Mouse (Mus musculus) small intestine, adult 2 months (tissue): Measurements from ENCODE around the gene Rcor1. TPM values are rescaled to one million over a fixed set of nuclear protein-coding genes. Genes with fewer than 3 reads are reported as not detected.

Experiments used
- H3K27ac ChIP-seq: fragments of 200-500 bp; 2 replicates; pipeline ENCODE4 v1.5.1; 2012; ENCODE audit warnings: low read depth, low read length, control low read depth, inconsistent platforms; ENCODE audit not compliant: insufficient read depth
- H3K27me3 ChIP-seq: fragments of 200-500 bp; 2 replicates; pipeline ENCODE4 v1.6.1; 2012; ENCODE audit warnings: mild to moderate bottlenecking, moderate library complexity, low read length, inconsistent platforms; ENCODE audit not compliant: control insufficient read depth, insufficient read depth
- H3K36me3 ChIP-seq: fragments of 200-500 bp; 2 replicates; pipeline ENCODE4 v1.6.1; 2012; ENCODE audit warnings: mild to moderate bottlenecking, low read length, control low read depth, inconsistent platforms; ENCODE audit not compliant: control insufficient read depth, insufficient read depth
- H3K4me1 ChIP-seq: fragments of 200-500 bp; 2 replicates; pipeline ENCODE4 v1.6.1; 2012; ENCODE audit warnings: low read length, inconsistent platforms, mixed read lengths; ENCODE audit not compliant: control insufficient read depth, insufficient read depth, insufficient read length
- H3K4me3 ChIP-seq: fragments of 200-500 bp; 2 replicates; pipeline ENCODE4 v1.5.1; 2012; ENCODE audit warnings: low read depth, mild to moderate bottlenecking, control low read depth, inconsistent platforms, low read length, moderate library complexity
- CTCF ChIP-seq: fragments of 200-500 bp; IDR thresholded peaks from 2 replicates; pipeline ENCODE4 v1.5.1; 2012; ENCODE audit warnings: low read depth, mild to moderate bottlenecking, control low read depth, inconsistent platforms, low read length, moderate library complexity, mixed read lengths; ENCODE audit not compliant: insufficient replicate concordance, insufficient read length; ENCODE audit errors: extremely low read depth
- POLR2A ChIP-seq: fragments of 200-500 bp; IDR thresholded peaks from 2 replicates; pipeline ENCODE4 v1.6.1; 2012; ENCODE audit warnings: low read depth, mild to moderate bottlenecking, control low read depth, inconsistent platforms, low read length, moderate library complexity
- WGBS: fragments of 180-500 bp; shearing (Covaris S2); methylation state at CpG from one replicate; pipeline ENCODE4 v1.1.7; 2018; 5-methylcytosine and 5-hydroxymethylcytosine counted together
- polyA plus RNA-seq: library from polyadenylated mRNA; depleted of rRNA; stranded (reverse); fragments of >200 nt; gene quantifications from 2 replicates; pipeline ENCODE4 v1.2.3, GENCODE M21; 2012

Rcor1 gene
- polyA plus RNA-seq, 1 experiment: 6.5 TPM

GRCm38 (mm10) chr12:111007134-111008103 lies 31.7 kb upstream of the Rcor1 start:
- WGBS: 22% methylated on average over 14 of the region's 14 CpGs
- H3K36me3 ChIP-seq: no peaks in the 10 kb centered on the region
- H3K27ac ChIP-seq: peak overlapping the region; percentile 97
- H3K27me3 ChIP-seq: no peaks in the 10 kb centered on the region
- peak overlapping the region; percentile 13; the same call in 1 of the 2 replicates for H3K4me3 ChIP-seq
- peaks cover 40% of the 10 kb centered on the region for H3K4me1 ChIP-seq
- TF ChIP-seq CTCF (no peak), POLR2A (no peak)

- WGBS: 29% methylated on average over 11 of the region's 11 CpGs
- H3K4me1 ChIP-seq: peaks cover 40% of the 10 kb centered on the region
- H3K36me3 ChIP-seq: no peaks in the 10 kb centered on the region
- H3K4me3 ChIP-seq: no peak overlapping the region
- H3K27me3 ChIP-seq: no peaks in the 10 kb centered on the region
- H3K27ac ChIP-seq: peak overlapping the region; percentile 97
- TF ChIP-seq POLR2A (no peak; the same call in 1 of the 2 replicates), CTCF (no peak)
Measured at GRCm38 (mm10) chr12:111008500-111009490, 30.4 kb upstream of the Rcor1 start.

GRCm38 (mm10) chr12:111009615-111010257 lies 29.4 kb upstream of the Rcor1 start:
- no peaks in the 10 kb centered on the region for H3K27me3 ChIP-seq
- WGBS: 70% methylated on average over 6 of the region's 6 CpGs
- no peak overlapping the region for H3K4me3 ChIP-seq
- no peaks in the 10 kb centered on the region for H3K36me3 ChIP-seq
- TF ChIP-seq CTCF: no peak
- TF ChIP-seq POLR2A: no peak
- peak overlapping the region; percentile 97 for H3K27ac ChIP-seq
- peaks cover 37% of the 10 kb centered on the region for H3K4me1 ChIP-seq

- whole genome bisulfite sequencing: 90% methylated on average over 3 of the region's 3 CpGs
- TF ChIP-seq CTCF (no peak), POLR2A (no peak)
- H3K36me3 ChIP-seq: no peaks in the 10 kb centered on the region
- no peaks in the 10 kb centered on the region for H3K27me3 ChIP-seq
- H3K4me1 ChIP-seq: no peaks in the 10 kb centered on the region
- H3K4me3 ChIP-seq: no peak overlapping the region
- H3K27ac ChIP-seq: no peak overlapping the region
Measured at GRCm38 (mm10) chr12:111016807-111017206, 22.3 kb upstream of the Rcor1 start.

DNA sequence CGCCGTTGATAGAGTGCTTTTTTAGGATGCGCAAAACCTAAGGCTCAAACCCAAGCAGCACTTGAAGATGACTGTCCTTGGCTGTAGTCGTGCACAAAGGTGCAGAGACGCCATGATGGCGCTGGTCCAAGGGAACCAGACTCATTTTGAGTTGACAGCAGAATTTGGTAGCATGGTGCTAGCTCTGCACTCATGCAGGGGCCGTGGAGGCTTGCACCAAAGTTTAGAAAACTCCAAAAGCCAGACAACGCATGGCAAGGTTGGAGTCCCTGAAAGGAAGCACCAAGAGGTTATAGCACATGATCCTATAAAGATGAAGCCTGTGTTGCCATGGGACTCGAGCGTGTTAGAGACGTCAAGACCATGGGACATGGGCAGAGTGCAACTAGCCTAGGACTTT lies 21.1 kb upstream of the Rcor1 start:
- Histone ChIP-seq H3K4me1 (no peaks in the 10 kb centered on the region), H3K36me3 (no peaks in the 10 kb centered on the region), H3K27ac (no peak overlapping the region), H3K27me3 (no peaks in the 10 kb centered on the region), H3K4me3 (no peak overlapping the region)
- WGBS: 94% methylated on average over 11 of the region's 11 CpGs
- TF ChIP-seq POLR2A (no peak), CTCF (no peak)

DNA sequence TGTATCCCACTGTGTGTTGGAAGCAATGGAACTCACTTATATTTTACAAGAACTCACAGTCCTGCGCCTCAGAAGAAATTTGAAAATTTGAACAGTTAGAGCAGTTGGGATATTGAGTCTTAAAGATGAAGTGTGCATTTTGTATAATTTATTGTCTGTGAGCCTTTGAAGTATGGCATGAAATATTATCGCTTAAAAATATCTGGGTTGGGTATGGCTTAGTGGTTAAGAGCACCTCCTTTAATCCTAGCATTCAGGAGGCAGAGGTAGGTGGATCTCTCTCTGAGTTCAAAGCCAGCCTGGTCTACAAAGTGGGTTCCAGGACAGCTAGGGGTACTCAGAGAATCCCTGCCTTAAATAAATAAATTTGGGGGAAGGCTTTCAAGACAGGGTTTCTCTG lies 20.1 kb upstream of the Rcor1 start:
- WGBS: 97% methylated on average over 2 of the region's 2 CpGs
- no peaks in the 10 kb centered on the region for H3K27me3 ChIP-seq

DNA sequence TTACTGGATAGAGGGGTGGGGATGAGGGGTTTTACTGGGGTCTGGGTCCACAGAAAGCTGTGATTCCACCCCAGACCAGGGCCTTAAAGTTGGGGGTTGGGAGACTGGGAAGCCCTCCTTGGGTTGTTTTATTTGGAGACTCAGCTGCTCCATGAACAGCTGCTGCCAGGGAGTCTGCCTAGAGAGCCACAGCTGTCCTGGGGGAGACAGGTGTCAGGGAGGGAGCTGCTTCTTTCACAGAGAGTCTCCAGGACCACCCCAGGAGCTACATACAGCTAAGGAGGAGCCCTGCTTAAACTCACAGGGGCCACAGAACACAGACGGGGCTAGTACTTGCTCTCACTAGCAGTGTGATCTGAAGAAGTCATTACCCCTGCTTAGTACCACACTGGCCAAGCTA lies 18.0 kb upstream of the Rcor1 start:
- Histone ChIP-seq H3K4me3 (no peak overlapping the region), H3K36me3 (no peaks in the 10 kb centered on the region), H3K27me3 (no peaks in the 10 kb centered on the region), H3K4me1 (no peaks in the 10 kb centered on the region), H3K27ac (no peak overlapping the region)
- WGBS: 64% methylated on average over 1 of the region's 1 CpGs
- no peak for TF ChIP-seq CTCF
- no peak for TF ChIP-seq POLR2A

More for the DNA sequence above, 20.1 kb upstream of the Rcor1 start:
- no peak overlapping the region for H3K4me3 ChIP-seq
- H3K4me1 ChIP-seq: no peaks in the 10 kb centered on the region
- H3K27ac ChIP-seq: no peak overlapping the region
- no peaks in the 10 kb centered on the region for H3K36me3 ChIP-seq
- TF ChIP-seq POLR2A (no peak), CTCF (no peak)
